Mouse (Mus musculus): ENCODE data around the gene B4galt5. TPM values are rescaled to one million over a fixed set of nuclear protein-coding genes. Genes with fewer than 3 reads are reported as not detected.

The B4galt5 gene
- polyA plus RNA-seq, 1 experiment from 2014 or later: 14.5 TPM

GRCm38 (mm10) chr2:167281461-167281860, 67.5 kb downstream of the B4galt5 start:
- Histone ChIP-seq H3K4me1 (no peaks in the 10 kb centered on the region), H3K36me3 (no peaks in the 10 kb centered on the region), H3K27me3 (no peaks in the 10 kb centered on the region), H3K4me2 (replicated peaks) (no peak overlapping the region), H3K27ac (no peak overlapping the region), H3K9ac (no peak overlapping the region), H3K9me3 (no peaks in the 10 kb centered on the region), H3K4me3 (no peak overlapping the region)
- ATAC-seq (ENCODE audit: insufficient number of reproducible peaks, insufficient read depth, low FRiP score, low TSS enrichment): no peak
- 92% methylated on average over 13 of the region's 13 CpGs for WGBS

- no peaks in the 10 kb centered on the region for H3K4me1 ChIP-seq
- peak; percentile 52; the same call in 1 of the 2 replicates for ATAC-seq (ENCODE audit: insufficient number of reproducible peaks, insufficient read depth, low FRiP score, low TSS enrichment)
- H3K4me3 ChIP-seq: no peak overlapping the region
- WGBS: 88% methylated on average over 4 of the region's 4 CpGs
- H3K36me3 ChIP-seq: no peaks in the 10 kb centered on the region
- no peak overlapping the region for H3K27ac ChIP-seq
- no peak overlapping the region for H3K9ac ChIP-seq
- H3K4me2 ChIP-seq (replicated peaks): no peak overlapping the region
- H3K9me3 ChIP-seq: no peaks in the 10 kb centered on the region
- no peaks in the 10 kb centered on the region for H3K27me3 ChIP-seq
Measured at GRCm38 (mm10) chr2:167280986-167281310, 68.0 kb downstream of the B4galt5 start.

GRCm38 (mm10) chr2:167280090-167280985, 68.6 kb downstream of the B4galt5 start:
- Histone ChIP-seq H3K9me3 (no peaks in the 10 kb centered on the region), H3K27me3 (no peaks in the 10 kb centered on the region), H3K36me3 (no peaks in the 10 kb centered on the region), H3K4me2 (replicated peaks) (no peak overlapping the region), H3K27ac (no peak overlapping the region), H3K4me1 (no peaks in the 10 kb centered on the region), H3K4me3 (no peak overlapping the region), H3K9ac (no peak overlapping the region)
- WGBS: 48% methylated on average over 26 of the region's 26 CpGs
- peak; percentile 74 for ATAC-seq (ENCODE audit: insufficient number of reproducible peaks, insufficient read depth, low FRiP score, low TSS enrichment)

GRCm38 (mm10) chr2:167278751-167279526, 70.0 kb downstream of the B4galt5 start:
- Histone ChIP-seq H3K4me3 (no peak overlapping the region), H3K27me3 (no peaks in the 10 kb centered on the region), H3K4me2 (replicated peaks) (no peak overlapping the region), H3K4me1 (no peaks in the 10 kb centered on the region), H3K9ac (no peak overlapping the region), H3K36me3 (no peaks in the 10 kb centered on the region), H3K9me3 (no peaks in the 10 kb centered on the region), H3K27ac (no peak overlapping the region)
- WGBS: 59% methylated on average over 17 of the region's 17 CpGs
- no peak for ATAC-seq (ENCODE audit: insufficient number of reproducible peaks, insufficient read depth, low FRiP score, low TSS enrichment)

GRCm38 (mm10) chr2:167278011-167278410, 71.0 kb downstream of the B4galt5 start:
- Histone ChIP-seq H3K36me3 (no peaks in the 10 kb centered on the region), H3K9me3 (no peaks in the 10 kb centered on the region), H3K9ac (no peak overlapping the region), H3K27me3 (no peaks in the 10 kb centered on the region), H3K27ac (no peak overlapping the region), H3K4me3 (no peak overlapping the region), H3K4me2 (replicated peaks) (no peak overlapping the region), H3K4me1 (no peaks in the 10 kb centered on the region)
- no peak for ATAC-seq (ENCODE audit: insufficient number of reproducible peaks, insufficient read depth, low FRiP score, low TSS enrichment)
- WGBS: 85% methylated on average over 7 of the region's 7 CpGs

GRCm38 (mm10) chr2:167277026-167277425, 72.0 kb downstream of the B4galt5 start:
- H3K9me3 ChIP-seq: no peaks in the 10 kb centered on the region
- no peak overlapping the region for H3K9ac ChIP-seq
- H3K4me1 ChIP-seq: no peaks in the 10 kb centered on the region
- H3K4me3 ChIP-seq: no peak overlapping the region
- no peak for ATAC-seq (ENCODE audit: insufficient number of reproducible peaks, insufficient read depth, low FRiP score, low TSS enrichment)
- WGBS: 64% methylated on average over 13 of the region's 13 CpGs
- no peaks in the 10 kb centered on the region for H3K36me3 ChIP-seq
- no peaks in the 10 kb centered on the region for H3K27me3 ChIP-seq
- no peak overlapping the region for H3K4me2 ChIP-seq (replicated peaks)
- H3K27ac ChIP-seq: no peak overlapping the region

- Histone ChIP-seq H3K4me3 (no peak overlapping the region), H3K9ac (no peak overlapping the region), H3K27ac (no peak overlapping the region), H3K9me3 (no peaks in the 10 kb centered on the region), H3K27me3 (no peaks in the 10 kb centered on the region), H3K4me1 (no peaks in the 10 kb centered on the region), H3K36me3 (no peaks in the 10 kb centered on the region), H3K4me2 (replicated peaks) (no peak overlapping the region)
- 86% methylated on average over 10 of the region's 10 CpGs for WGBS
- no peak for ATAC-seq (ENCODE audit: insufficient number of reproducible peaks, insufficient read depth, low FRiP score, low TSS enrichment)
Measured at GRCm38 (mm10) chr2:167275856-167276255, 73.1 kb downstream of the B4galt5 start.

- Histone ChIP-seq H3K9me3 (no peaks in the 10 kb centered on the region), H3K36me3 (no peaks in the 10 kb centered on the region), H3K4me1 (no peaks in the 10 kb centered on the region), H3K27ac (no peak overlapping the region), H3K9ac (no peak overlapping the region), H3K27me3 (no peaks in the 10 kb centered on the region), H3K4me2 (replicated peaks) (no peak overlapping the region), H3K4me3 (no peak overlapping the region)
- no peak for ATAC-seq (ENCODE audit: insufficient number of reproducible peaks, insufficient read depth, low FRiP score, low TSS enrichment)
- 61% methylated on average over 10 of the region's 10 CpGs for WGBS
Measured at GRCm38 (mm10) chr2:167274713-167275465, 74.1 kb downstream of the B4galt5 start.

GRCm38 (mm10) chr2:167273206-167273740, 75.7 kb downstream of the B4galt5 start:
- Histone ChIP-seq H3K27me3 (no peaks in the 10 kb centered on the region), H3K36me3 (no peaks in the 10 kb centered on the region), H3K27ac (no peak overlapping the region), H3K4me3 (no peak overlapping the region), H3K4me1 (no peaks in the 10 kb centered on the region), H3K9ac (no peak overlapping the region), H3K4me2 (replicated peaks) (no peak overlapping the region), H3K9me3 (no peaks in the 10 kb centered on the region)
- 77% methylated on average over 13 of the region's 13 CpGs for WGBS
- no peak for ATAC-seq (ENCODE audit: insufficient number of reproducible peaks, insufficient read depth, low FRiP score, low TSS enrichment)

GRCm38 (mm10) chr2:167272706-167273105, 76.3 kb downstream of the B4galt5 start:
- Histone ChIP-seq H3K27ac (no peak overlapping the region), H3K4me3 (no peak overlapping the region), H3K36me3 (no peaks in the 10 kb centered on the region), H3K9me3 (no peaks in the 10 kb centered on the region), H3K9ac (no peak overlapping the region), H3K4me1 (no peaks in the 10 kb centered on the region), H3K27me3 (no peaks in the 10 kb centered on the region), H3K4me2 (replicated peaks) (no peak overlapping the region)
- 83% methylated on average over 3 of the region's 3 CpGs for WGBS
- ATAC-seq (ENCODE audit: insufficient number of reproducible peaks, insufficient read depth, low FRiP score, low TSS enrichment): no peak

- H3K9ac ChIP-seq: no peak overlapping the region
Measured at GRCm38 (mm10) chr2:167271121-167271521, 77.9 kb downstream of the B4galt5 start.

More at GRCm38 (mm10) chr2:167271121-167271521, 77.9 kb downstream of the B4galt5 start:
- Histone ChIP-seq H3K27me3 (no peaks in the 10 kb centered on the region), H3K27ac (no peak overlapping the region), H3K4me2 (replicated peaks) (no peak overlapping the region), H3K4me3 (no peak overlapping the region), H3K9me3 (no peaks in the 10 kb centered on the region), H3K36me3 (no peaks in the 10 kb centered on the region), H3K4me1 (no peaks in the 10 kb centered on the region)
- no peak for ATAC-seq (ENCODE audit: insufficient number of reproducible peaks, insufficient read depth, low FRiP score, low TSS enrichment)
- 66% methylated on average over 9 of the region's 9 CpGs for WGBS

All from embryonic facial prominence, embryonic 12.5 days (tissue).